Mouse (Mus musculus) heart, embryonic 15.5 days (tissue): ENCODE results near the gene Rgcc. TPM values are rescaled to one million over a fixed set of nuclear protein-coding genes. Genes with fewer than 3 reads are reported as not detected.

Experiments used
- ATAC-seq: fragments of 200-750 bp; cut with Nextera tagmentation; replicated peaks from 2 replicates; pipeline ENCODE4 v1.8.0; 2017; ENCODE audit warnings: low read depth, moderate TSS enrichment; ENCODE audit not compliant: insufficient number of reproducible peaks, insufficient read depth, low FRiP score
- H3K27ac ChIP-seq: fragments of 300-500 bp; sonication (generic); 2 replicates; pipeline ENCODE4 v1.5.1; 2015; ENCODE audit warnings: mild to moderate bottlenecking, inconsistent platforms
- H3K27me3 ChIP-seq: fragments of 300-500 bp; sonication (generic); 2 replicates; pipeline ENCODE4 v1.6.1; 2015; ENCODE audit warnings: inconsistent platforms
- H3K36me3 ChIP-seq: fragments of 300-500 bp; sonication (generic); 2 replicates; pipeline ENCODE4 v1.6.1; 2015; ENCODE audit warnings: mild to moderate bottlenecking, inconsistent platforms
- H3K4me1 ChIP-seq: fragments of 300-500 bp; sonication (generic); replicated peaks from 2 replicates; pipeline ENCODE4 v1.6.1; 2015; ENCODE audit warnings: inconsistent platforms
- H3K4me2 ChIP-seq: fragments of 300-500 bp; sonication (generic); 2 replicates; pipeline ENCODE4 v1.6.1; 2015; ENCODE audit warnings: inconsistent platforms, mild to moderate bottlenecking, moderate library complexity
- H3K4me3 ChIP-seq: fragments of 300-500 bp; sonication (generic); 2 replicates; pipeline ENCODE4 v1.5.1; 2015; ENCODE audit warnings: mild to moderate bottlenecking, inconsistent platforms
- H3K9ac ChIP-seq: fragments of 300-500 bp; sonication (generic); 2 replicates; pipeline ENCODE4 v1.6.1; 2015; ENCODE audit warnings: mild to moderate bottlenecking, inconsistent platforms
- H3K9me3 ChIP-seq: fragments of 300-500 bp; sonication (generic); replicated peaks from 2 replicates; pipeline ENCODE4 v1.6.1; 2016; ENCODE audit warnings: inconsistent platforms
- WGBS: fragments of 180-500 bp; shearing (Covaris S2); methylation state at CpG from one replicate; pipeline ENCODE4 v1.1.7; 2015; ENCODE audit warnings: mixed read lengths; 5-methylcytosine and 5-hydroxymethylcytosine counted together
- polyA plus RNA-seq: library from polyadenylated mRNA; unstranded; fragments of >200 nt; fragmentation: Nextera tagmentation; extraction: Ambion mirVana; gene quantifications from 2 replicates; pipeline ENCODE4 v1.2.1, GENCODE M21; 2015

Gene Rgcc
- polyA plus RNA-seq, 1 experiment from 2014 or later = 23.8 TPM

DNA sequence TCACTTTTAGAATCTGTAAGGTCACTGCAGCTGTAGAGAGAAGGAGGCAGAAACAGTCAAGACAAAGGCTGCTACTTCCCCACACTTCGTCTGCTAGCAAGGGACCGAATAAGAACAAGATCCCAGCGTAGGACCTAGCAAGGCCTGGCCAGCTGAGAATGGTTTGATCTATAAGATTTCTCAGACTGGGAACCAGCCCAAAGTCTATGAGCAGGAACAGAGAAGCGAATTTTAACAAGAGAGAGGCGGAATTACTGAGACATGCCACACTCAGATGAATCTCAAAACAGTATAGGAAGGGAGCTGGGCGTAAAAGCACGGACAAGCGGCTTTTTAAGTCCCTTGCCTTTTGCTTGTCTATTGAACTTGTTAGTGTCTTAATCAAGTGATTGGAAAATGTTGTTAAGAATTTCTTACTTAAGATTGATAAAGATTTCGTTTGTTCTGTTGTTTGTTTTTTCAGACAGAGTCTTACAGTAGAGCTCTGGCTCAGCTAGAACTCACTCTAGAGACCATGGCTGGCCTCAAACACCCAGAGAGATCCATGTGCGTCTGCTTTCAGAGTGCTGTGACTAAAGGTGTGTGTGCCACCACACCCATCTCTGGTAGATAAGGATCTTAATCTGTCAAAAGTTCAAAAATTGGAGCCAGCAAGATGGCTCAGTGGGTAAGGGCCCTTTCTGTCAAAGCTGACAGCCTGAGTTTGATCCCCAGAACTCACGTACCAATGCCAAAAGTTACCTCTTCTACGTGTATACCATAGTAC, 13.0 kb upstream of the Rgcc start:
- no peak overlapping the region for H3K27ac ChIP-seq
- H3K4me3 ChIP-seq = no peak overlapping the region
- H3K4me1 ChIP-seq = no peaks in the 10 kb centered on the region
- no peak for ATAC-seq
- H3K9ac ChIP-seq = no peak overlapping the region
- H3K27me3 ChIP-seq = 0 out of 2 replicates have a peak, but pooled peaks cover 1% of the 10 kb centered on the region
- no peak overlapping the region for H3K4me2 ChIP-seq
- no peaks in the 10 kb centered on the region for H3K9me3 ChIP-seq
- WGBS = 77% methylated on average over 12 of the region's 12 CpGs
- no peaks in the 10 kb centered on the region for H3K36me3 ChIP-seq

DNA sequence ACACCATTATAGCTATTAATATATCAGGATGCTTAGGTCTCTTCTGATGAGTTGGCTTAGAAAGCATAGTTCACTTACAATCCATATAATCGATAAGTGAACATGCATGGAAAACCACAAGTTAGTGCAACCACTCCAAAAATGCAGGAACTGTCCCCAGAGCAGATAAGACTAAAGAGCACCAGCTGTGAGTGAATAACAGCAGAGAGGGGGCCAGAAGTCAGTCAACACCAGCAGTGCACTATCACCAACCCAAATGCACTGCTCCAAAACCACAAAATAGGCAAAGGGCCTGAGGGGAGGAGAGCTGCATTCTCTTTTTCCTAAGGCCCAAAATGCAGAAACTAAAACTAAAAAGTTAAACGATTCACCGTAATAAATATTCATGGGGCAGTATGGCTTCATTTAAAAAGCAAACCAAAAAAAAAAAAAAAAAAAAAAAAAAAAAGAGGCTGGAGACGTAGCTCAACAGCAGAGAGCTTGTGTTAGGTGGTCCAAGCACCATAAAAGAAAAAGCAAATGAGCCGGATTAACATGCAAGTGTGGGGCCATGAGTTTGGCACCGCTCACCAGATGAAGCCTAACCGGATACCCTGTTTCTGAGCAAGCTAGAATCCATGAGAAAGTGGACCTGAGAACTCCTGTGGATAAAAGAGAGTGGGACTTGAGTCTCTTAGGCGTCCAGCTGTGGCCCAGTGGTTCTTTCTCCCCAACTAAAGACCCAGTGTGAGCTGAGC, 12.2 kb upstream of the Rgcc start:
- Histone ChIP-seq H3K9me3 (no peaks in the 10 kb centered on the region), H3K4me2 (no peak overlapping the region), H3K27me3 (0 out of 2 replicates have a peak, but pooled peaks cover 5% of the 10 kb centered on the region), H3K4me3 (no peak overlapping the region), H3K27ac (no peak overlapping the region), H3K9ac (no peak overlapping the region), H3K36me3 (no peaks in the 10 kb centered on the region), H3K4me1 (no peaks in the 10 kb centered on the region)
- 65% methylated on average over 8 of the region's 8 CpGs for WGBS
- no peak for ATAC-seq

DNA sequence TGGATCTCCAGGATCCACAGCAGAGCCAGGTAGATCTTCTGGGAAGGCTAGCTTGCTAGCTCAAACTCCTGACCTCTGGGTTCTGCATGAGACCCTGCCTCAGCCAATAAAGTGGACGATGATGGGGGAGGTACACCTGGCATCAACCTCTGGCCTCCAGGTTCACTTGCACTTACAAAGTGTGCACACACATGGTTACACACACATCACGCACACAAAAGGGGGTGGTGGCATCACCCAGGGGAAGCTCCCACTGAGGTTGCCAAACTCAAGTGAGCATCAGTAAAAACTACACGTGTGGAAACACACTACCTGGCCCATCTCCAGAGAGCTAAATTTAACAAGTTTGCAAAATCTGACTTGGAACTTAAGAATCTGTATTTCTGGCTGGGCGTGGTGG, 11.3 kb upstream of the Rgcc start:
- H3K4me1 ChIP-seq = no peaks in the 10 kb centered on the region; the same call in 1 of the 2 replicates
- ATAC-seq = no peak
- 69% methylated on average over 4 of the region's 4 CpGs for WGBS
- no peaks in the 10 kb centered on the region for H3K9me3 ChIP-seq
- H3K4me2 ChIP-seq = no peak overlapping the region
- H3K27ac ChIP-seq = no peak overlapping the region
- 0 out of 2 replicates have a peak, but pooled peaks cover 5% of the 10 kb centered on the region for H3K27me3 ChIP-seq
- H3K4me3 ChIP-seq = no peak overlapping the region
- H3K9ac ChIP-seq = no peak overlapping the region
- H3K36me3 ChIP-seq = no peaks in the 10 kb centered on the region

DNA sequence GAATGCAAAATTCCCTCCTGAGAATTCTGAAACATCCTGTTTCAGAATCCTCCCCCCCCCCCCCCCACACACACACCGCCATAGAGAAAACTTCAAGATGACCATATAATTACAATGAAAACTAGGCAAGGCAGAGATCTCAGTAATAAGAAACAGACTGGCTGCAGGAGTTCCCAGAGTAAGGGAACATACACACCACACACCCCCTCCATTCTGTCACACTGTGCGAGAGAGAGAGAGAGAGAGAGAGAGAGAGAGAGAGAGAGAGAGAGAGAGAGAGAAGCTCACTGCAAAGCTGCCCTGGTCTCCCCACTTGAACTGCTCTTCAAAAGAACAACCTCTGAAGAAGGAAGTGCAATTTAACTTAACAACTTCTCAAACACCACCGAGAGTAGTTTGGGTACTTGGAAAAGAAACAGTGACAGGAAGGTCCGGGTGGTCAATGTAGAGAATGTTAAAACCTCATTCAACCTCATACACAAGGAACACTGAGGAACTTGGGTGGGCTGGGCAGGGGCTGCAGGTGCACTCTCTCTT, 10.5 kb upstream of the Rgcc start:
- 38% methylated on average over 4 of the region's 4 CpGs for WGBS
- Histone ChIP-seq H3K9ac (no peak overlapping the region), H3K4me2 (no peak overlapping the region), H3K9me3 (no peaks in the 10 kb centered on the region), H3K36me3 (no peaks in the 10 kb centered on the region), H3K4me1 (no peaks in the 10 kb centered on the region; the same call in 1 of the 2 replicates), H3K27me3 (0 out of 2 replicates have a peak, but pooled peaks cover 5% of the 10 kb centered on the region), H3K27ac (no peak overlapping the region), H3K4me3 (no peak overlapping the region)
- no peak for ATAC-seq

DNA sequence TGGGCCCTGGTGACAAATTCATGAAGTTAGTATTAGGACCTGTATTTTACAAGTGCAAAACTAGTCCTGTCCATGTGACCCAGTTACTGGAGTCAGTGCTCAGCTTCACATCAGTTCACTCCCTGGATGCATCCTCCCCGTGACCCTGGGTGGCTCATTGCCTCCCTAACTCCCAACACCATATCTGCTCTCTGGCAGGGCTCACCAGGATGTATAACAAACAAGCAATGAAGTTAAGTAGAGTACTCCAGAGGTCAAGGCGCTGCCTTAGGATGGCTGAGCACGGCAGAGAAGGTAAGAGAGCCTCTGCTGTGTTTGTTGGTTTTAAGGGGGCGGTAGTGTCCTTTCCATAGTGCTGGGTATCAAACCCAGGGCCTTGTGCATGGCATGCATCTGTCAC, 7.7 kb upstream of the Rgcc start:
- H3K36me3 ChIP-seq = no peaks in the 10 kb centered on the region
- H3K9ac ChIP-seq = no peak overlapping the region
- 57% methylated on average over 4 of the region's 4 CpGs for whole genome bisulfite sequencing
- H3K4me1 ChIP-seq = no peaks in the 10 kb centered on the region; the same call in 1 of the 2 replicates
- H3K9me3 ChIP-seq = no peaks in the 10 kb centered on the region
- no peak overlapping the region for H3K4me3 ChIP-seq
- no peak overlapping the region for H3K4me2 ChIP-seq
- H3K27ac ChIP-seq = no peak overlapping the region
- 0 out of 2 replicates have a peak, but pooled peaks cover 5% of the 10 kb centered on the region for H3K27me3 ChIP-seq
- no peak for ATAC-seq

DNA sequence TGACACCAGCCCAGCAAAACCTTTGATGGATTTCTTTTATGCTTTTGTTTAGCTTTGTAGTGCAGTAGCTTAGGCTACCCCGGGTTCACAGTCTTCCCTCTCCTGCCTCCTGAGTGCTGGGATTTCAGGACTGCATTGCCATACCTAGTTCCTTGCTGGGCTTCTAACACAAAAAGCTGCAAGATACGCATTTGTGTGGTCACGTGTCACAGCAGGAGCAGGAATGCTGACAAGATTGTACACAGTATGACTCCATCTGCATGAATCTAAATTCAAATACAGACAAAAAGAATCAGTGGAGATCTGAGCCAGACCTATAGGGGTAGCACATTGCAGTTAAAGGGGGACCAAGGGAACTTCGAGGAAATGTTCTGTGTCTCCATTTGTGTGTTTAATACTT, 6.9 kb upstream of the Rgcc start:
- 52% methylated on average over 4 of the region's 4 CpGs for WGBS
- Histone ChIP-seq H3K4me2 (no peak overlapping the region), H3K27ac (no peak overlapping the region)

DNA sequence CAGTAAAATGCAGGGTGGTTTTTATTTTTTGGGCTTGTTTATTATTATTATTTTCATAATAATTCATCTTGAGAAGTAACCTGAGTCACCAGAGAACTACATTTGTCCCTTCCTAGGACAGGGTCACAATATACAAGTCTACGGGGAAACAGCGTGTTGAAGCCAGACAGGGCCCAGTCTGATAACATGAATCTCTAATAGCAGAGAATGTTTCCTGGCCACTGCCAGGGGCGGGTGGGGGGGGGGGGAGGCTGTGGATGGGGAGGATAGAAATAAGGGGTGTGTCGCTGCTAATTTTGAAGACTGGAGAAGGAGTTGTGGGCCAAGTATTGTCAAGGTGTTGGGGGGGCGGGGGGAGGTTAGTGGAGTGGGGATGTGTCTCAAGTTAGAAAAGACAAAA, 6.5 kb upstream of the Rgcc start:
- Histone ChIP-seq H3K9me3 (no peaks in the 10 kb centered on the region), H3K27me3 (0 out of 2 replicates have a peak, but pooled peaks cover 5% of the 10 kb centered on the region), H3K9ac (no peak overlapping the region), H3K27ac (no peak overlapping the region), H3K4me1 (no peaks in the 10 kb centered on the region; the same call in 1 of the 2 replicates), H3K4me2 (no peak overlapping the region), H3K36me3 (no peaks in the 10 kb centered on the region), H3K4me3 (no peak overlapping the region)
- no peak for ATAC-seq
- WGBS = 34% methylated on average over 5 of the region's 5 CpGs

More for the DNA sequence above, 6.9 kb upstream of the Rgcc start:
- no peak overlapping the region for H3K9ac ChIP-seq
- H3K27me3 ChIP-seq = 0 out of 2 replicates have a peak, but pooled peaks cover 5% of the 10 kb centered on the region
- ATAC-seq = no peak
- H3K36me3 ChIP-seq = no peaks in the 10 kb centered on the region
- no peaks in the 10 kb centered on the region for H3K9me3 ChIP-seq
- no peak overlapping the region for H3K4me3 ChIP-seq
- no peaks in the 10 kb centered on the region; the same call in 1 of the 2 replicates for H3K4me1 ChIP-seq

DNA sequence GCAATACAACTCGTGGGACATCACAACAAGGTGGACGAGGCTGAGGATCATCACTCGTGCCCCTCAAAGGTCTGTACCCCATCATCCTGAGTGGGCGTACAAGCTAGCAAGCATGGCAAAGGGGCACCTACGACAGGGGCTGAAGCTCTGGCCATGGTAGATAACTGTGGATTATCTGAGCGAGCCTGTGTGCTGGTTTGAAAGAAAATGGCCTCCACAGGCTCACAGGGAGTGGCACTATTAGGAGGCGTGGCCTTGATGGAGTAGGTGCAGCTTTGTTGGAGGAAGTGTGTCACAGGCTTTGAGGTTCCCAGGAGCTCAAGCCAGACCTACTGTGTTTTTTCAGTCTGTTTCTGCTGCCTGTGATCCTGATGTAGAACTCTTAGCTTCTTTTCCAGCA, 5.7 kb upstream of the Rgcc start:
- Histone ChIP-seq H3K4me1 (no peaks in the 10 kb centered on the region; the same call in 1 of the 2 replicates), H3K9ac (no peak overlapping the region), H3K27ac (no peak overlapping the region), H3K27me3 (0 out of 2 replicates have a peak, but pooled peaks cover 5% of the 10 kb centered on the region), H3K4me3 (no peak overlapping the region), H3K4me2 (no peak overlapping the region), H3K36me3 (no peaks in the 10 kb centered on the region), H3K9me3 (no peaks in the 10 kb centered on the region)
- ATAC-seq = no peak
- 89% methylated on average over 7 of the region's 7 CpGs for WGBS

DNA sequence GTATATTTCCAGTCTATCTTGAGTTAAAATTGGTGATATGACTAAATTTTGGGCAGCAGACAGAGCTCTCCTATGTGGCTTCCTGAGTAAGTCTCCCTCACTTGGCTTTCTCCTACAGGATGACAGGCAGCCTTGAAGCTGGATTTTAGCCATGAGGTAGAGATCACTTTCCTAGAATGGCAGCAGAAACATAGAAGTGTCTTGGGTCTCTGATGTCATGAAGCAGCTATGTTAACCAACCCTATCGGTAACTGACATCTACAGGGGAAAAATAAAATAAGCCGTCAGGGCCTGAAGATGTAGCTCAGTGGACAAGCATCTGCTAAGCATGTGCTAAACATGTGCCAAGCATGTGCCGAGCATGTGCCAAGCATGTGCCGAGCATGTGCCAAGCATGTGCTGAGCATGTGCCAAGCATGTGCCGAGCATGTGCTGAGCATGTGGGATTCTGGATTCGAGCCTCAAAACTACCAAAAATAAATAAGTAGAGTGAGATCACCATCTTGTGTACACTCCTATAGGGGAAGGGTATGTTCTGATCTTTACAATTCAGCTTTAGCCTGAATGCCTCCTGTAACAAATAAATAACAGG, 3.5 kb upstream of the Rgcc start:
- 80% methylated on average over 6 of the region's 6 CpGs for WGBS
- Histone ChIP-seq H3K4me2 (no peak overlapping the region), H3K4me1 (peaks cover 11% of the 10 kb centered on the region), H3K27ac (no peak overlapping the region), H3K36me3 (no peaks in the 10 kb centered on the region), H3K4me3 (no peak overlapping the region), H3K9me3 (no peaks in the 10 kb centered on the region), H3K9ac (no peak overlapping the region), H3K27me3 (0 out of 2 replicates have a peak, but pooled peaks cover 7% of the 10 kb centered on the region)
- ATAC-seq = no peak

DNA sequence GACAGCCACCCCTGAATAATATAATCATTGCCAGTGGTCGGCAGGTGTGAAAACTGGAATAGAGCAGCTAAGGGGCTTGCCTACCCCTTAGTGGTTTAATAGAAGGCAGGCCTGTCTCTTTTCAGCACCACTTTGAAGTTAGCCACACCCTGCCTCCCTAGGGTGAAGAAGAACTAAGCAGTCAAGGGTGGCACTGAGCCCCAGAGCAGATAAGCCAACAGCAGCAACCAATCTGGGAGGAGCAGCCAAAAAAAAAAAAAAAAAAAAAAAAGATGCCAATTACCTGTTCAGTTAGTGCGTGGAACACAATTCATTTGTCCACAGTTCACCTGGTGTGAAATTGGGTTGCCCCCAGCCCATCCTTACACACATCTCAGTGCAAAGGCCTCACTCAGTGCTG, 1.7 kb upstream of the Rgcc start:
- peaks cover 12% of the 10 kb centered on the region for H3K4me1 ChIP-seq
- WGBS = 69% methylated on average over 2 of the region's 2 CpGs
- H3K36me3 ChIP-seq = no peaks in the 10 kb centered on the region
- H3K27me3 ChIP-seq = 0 out of 2 replicates have a peak, but pooled peaks cover 7% of the 10 kb centered on the region
- no peaks in the 10 kb centered on the region for H3K9me3 ChIP-seq
- no peak overlapping the region for H3K4me2 ChIP-seq
- no peak overlapping the region for H3K27ac ChIP-seq
- no peak for ATAC-seq
- H3K9ac ChIP-seq = no peak overlapping the region
- no peak overlapping the region for H3K4me3 ChIP-seq
